Mouse (Mus musculus): Measurements from ENCODE around the gene Pon3.
"Not testable (repeated sequence)": the region's sequence is repeated elsewhere in the genome, so short reads cannot be mapped to it uniquely, and the experiment has no call there.

The Pon3 gene

GRCm38 (mm10) chr6:5245926-5246325 lies 10.2 kb downstream of the Pon3 start:
- no peak for DNase-seq

GRCm38 (mm10) chr6:5238799-5239198 lies 17.3 kb downstream of the Pon3 start:
- no peak for DNase-seq

- DNase-seq: no peak
Observed at GRCm38 (mm10) chr6:5237510-5237909, 18.6 kb downstream of the Pon3 start.

GRCm38 (mm10) chr6:5236843-5237371 lies 19.2 kb downstream of the Pon3 start:
- no peak for DNase-seq

GRCm38 (mm10) chr6:5234563-5234962 lies 21.5 kb downstream of the Pon3 start:
- DNase-seq: no peak

- no peak for DNase-seq
Observed at GRCm38 (mm10) chr6:5233812-5234211, 22.3 kb downstream of the Pon3 start.

GRCm38 (mm10) chr6:5232022-5232421 lies 24.1 kb downstream of the Pon3 start:
- DNase-seq: no peak

- no peak for DNase-seq
Observed at GRCm38 (mm10) chr6:5230261-5230660, 25.8 kb downstream of the Pon3 start.

GRCm38 (mm10) chr6:5223551-5223950 lies 32.5 kb downstream of the Pon3 start:
- DNase-seq: not testable (repeated sequence)

- DNase-seq: no peak
Observed at GRCm38 (mm10) chr6:5222080-5222479, 34.0 kb downstream of the Pon3 start.

- DNase-seq: no peak
Observed at GRCm38 (mm10) chr6:5218190-5218589, 37.9 kb downstream of the Pon3 start.

- DNase-seq: no peak
Observed at GRCm38 (mm10) chr6:5207817-5208216, 48.3 kb downstream of the Pon3 start.

GRCm38 (mm10) chr6:5199916-5200315 lies 56.2 kb downstream of the Pon3 start:
- no peak for DNase-seq

GRCm38 (mm10) chr6:5199376-5199905 lies 56.6 kb downstream of the Pon3 start:
- DNase-seq: no peak

GRCm38 (mm10) chr6:5198590-5198989 lies 57.5 kb downstream of the Pon3 start:
- DNase-seq: no peak

- no peak for DNase-seq
Observed at GRCm38 (mm10) chr6:5193693-5194092, 62.4 kb downstream of the Pon3 start, which contains the start of gene Pon1. Pon1 (minus strand) TSS chr6:5193946.

- no peak for DNase-seq
Observed at GRCm38 (mm10) chr6:5190761-5191160, 65.3 kb downstream of the Pon3 start.

GRCm38 (mm10) chr6:5189507-5189906 lies 66.6 kb downstream of the Pon3 start:
- no peak for DNase-seq

GRCm38 (mm10) chr6:5188938-5189337 lies 67.1 kb downstream of the Pon3 start:
- DNase-seq: no peak

GRCm38 (mm10) chr6:5188036-5188435 lies 68.0 kb downstream of the Pon3 start:
- DNase-seq: no peak

GRCm38 (mm10) chr6:5187586-5187985 lies 68.5 kb downstream of the Pon3 start:
- no peak for DNase-seq

- no peak for DNase-seq
Observed at GRCm38 (mm10) chr6:5186229-5186950, 69.7 kb downstream of the Pon3 start.

GRCm38 (mm10) chr6:5180645-5181044 lies 75.4 kb downstream of the Pon3 start:
- DNase-seq: no peak

- no peak for DNase-seq
Observed at GRCm38 (mm10) chr6:5179189-5179588, 76.9 kb downstream of the Pon3 start.
